Mouse (Mus musculus) bone marrow, adult 2 months (tissue): Measurements from ENCODE around the gene Kcnip3.

Experiments
- CTCF ChIP-seq: fragments of 200-500 bp; IDR thresholded peaks from 2 replicates; pipeline ENCODE4 v1.5.1; 2011; ENCODE audit warnings: low read length, control low read depth; ENCODE audit not compliant: control insufficient read depth, insufficient read depth
- POLR2A ChIP-seq: fragments of 200-500 bp; IDR thresholded peaks from 2 replicates; pipeline ENCODE4 v1.6.1; 2011; ENCODE audit warnings: low read depth, mild to moderate bottlenecking, control low read depth, low read length, borderline replicate concordance; ENCODE audit not compliant: control insufficient read depth

GRCm38 (mm10) chr2:127525004-127525775 is 3.3 kb upstream of the Kcnip3 start:
- TF ChIP-seq POLR2A = no peak
- TF ChIP-seq CTCF = no peak
